Mouse (Mus musculus) gastrocnemius, adult 2 months (tissue): ENCODE measurements at regions not wholly inside any gene's neighbourhood (a gene's known extent, or its start where the extent isn't known, plus 50 kb on each side); places are given as distances from the start of the nearest gene placed in this dataset.

ENCODE experiments used
- DNase-seq: peaks from one replicate; pipeline ENCODE4 v3.0.0; 2022
- H3K27ac ChIP-seq: fragments of 200-600 bp; 2 replicates; pipeline ENCODE4 v1.8.1; 2022; ENCODE audit warnings: mild to moderate bottlenecking
- H3K4me3 ChIP-seq: fragments of 200-600 bp; 2 replicates; pipeline ENCODE4 v1.8.1; 2022; ENCODE audit warnings: mild to moderate bottlenecking, moderate library complexity
- CTCF ChIP-seq: fragments of 200-600 bp; IDR thresholded peaks from 2 replicates; pipeline ENCODE4 v1.8.1; 2022; ENCODE audit warnings: antibody characterized with exemption, mild to moderate bottlenecking, moderate library complexity
- intact Hi-C: fragments of 180-260 bp; cut with DNase I; formaldehyde crosslinking; loops from one replicate; pipeline ENCODE4 v1.15.1; 2025

DNA sequence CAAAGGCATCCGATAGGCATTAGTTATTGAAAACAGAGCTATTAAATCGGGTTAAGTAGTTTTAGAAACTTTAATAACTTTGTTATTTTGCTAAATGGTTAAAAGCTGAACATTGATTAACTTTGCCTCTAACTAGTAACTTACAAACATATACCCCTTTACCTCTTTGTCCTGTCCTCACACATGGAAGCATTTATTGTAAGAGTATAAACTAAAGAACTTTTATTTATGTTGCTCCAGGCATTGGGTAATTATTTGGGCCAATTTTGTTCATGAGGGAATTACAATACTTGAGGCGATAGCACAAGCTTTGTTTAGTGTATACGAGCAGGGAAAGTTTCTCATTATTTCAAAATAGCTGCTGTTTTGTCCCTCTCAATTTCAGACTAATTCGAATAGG, 328.4 kb upstream of the Gm9008 start:
- no peak for TF ChIP-seq CTCF
- no peak overlapping the region for H3K4me3 ChIP-seq
- no peak for DNase-seq
- no peak overlapping the region for H3K27ac ChIP-seq
- intact Hi-C loops, result no loop called here

DNA sequence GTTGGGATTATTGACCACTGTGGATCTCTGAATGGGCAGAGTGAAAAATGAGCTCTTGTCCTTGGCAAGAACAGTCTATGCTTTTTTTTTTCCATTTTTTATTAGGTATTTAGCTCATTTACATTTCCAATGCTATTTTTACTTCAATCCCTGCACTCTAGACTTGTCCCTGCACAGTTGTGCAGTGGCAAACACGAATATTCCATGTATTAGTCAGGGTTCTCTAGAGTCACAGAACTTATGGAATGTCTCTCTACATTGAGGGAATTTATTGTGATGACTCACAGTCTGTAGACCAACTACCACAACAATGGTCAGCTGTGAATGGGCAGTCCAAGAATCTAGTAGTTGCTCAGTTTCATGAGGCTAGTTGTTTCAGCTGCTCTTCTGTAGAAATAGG, 305.4 kb upstream of the Gm9008 start:
- no peak for DNase-seq
- Histone ChIP-seq H3K4me3 (no peak overlapping the region), H3K27ac (no peak overlapping the region)
- intact Hi-C loops, result no loop called here
- TF ChIP-seq CTCF, result no peak

DNA sequence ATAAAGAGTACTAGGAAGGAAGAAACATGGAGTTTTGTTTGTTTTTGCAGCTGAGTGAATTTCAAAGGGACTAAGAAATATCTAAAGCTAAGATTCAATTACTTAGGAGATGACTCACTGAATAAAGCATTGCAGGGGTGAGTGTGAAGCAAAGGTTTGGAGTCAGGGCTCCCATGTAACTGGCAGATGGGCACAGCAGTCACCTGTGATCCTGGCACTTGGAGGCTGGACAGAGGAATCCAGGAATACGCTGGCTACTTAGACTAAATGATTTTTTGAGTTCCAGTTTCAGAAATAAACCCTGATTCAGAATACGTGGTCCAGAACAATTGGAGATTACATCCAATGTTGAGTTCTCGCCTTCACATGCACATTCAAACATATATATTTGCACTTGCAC, 282.6 kb upstream of the Gm9008 start:
- DNase-seq, result no peak
- intact Hi-C loops, result no loop called here
- TF ChIP-seq CTCF, result no peak
- H3K4me3 ChIP-seq, result no peak overlapping the region
- no peak overlapping the region for H3K27ac ChIP-seq

DNA sequence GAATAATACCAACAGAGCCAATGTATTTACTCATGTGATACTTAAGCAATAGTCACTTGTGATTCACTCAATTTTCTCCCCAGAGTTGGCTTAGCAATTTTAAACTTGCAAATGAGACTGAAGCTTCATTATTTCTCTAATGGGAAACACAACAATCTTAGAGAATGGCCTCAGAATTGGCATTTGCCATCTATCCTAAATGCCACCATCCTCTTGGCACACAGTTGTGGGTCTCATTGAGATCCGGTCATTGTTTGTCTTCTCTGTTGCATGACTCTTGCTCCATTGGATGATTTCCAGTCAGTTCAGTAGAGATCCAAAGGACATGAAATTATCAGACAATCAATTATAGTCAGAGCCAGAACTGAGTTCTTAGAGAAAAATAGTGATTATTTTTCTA, 280.6 kb upstream of the Gm9008 start:
- no peak overlapping the region for H3K27ac ChIP-seq
- no peak for DNase-seq
- intact Hi-C loops, result no loop called here
- H3K4me3 ChIP-seq, result no peak overlapping the region
- TF ChIP-seq CTCF, result no peak

DNA sequence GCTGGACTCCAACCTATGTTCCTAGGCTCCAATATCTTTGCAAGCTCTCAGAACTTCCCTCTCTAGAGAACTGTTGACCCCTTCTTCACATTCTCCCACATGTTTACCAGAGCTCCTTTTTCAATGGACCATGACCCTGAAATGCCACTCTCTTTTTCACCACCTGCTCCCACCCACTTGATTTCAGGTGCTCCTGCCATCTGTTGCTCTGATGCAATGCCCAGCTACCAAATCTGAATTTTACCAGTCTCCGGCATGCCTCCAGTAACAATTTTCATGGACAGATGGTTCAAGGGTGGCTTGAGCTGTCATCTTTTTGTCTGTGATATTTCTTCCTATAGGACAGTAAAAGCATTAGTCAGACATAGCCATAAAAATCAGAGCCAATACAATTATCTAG, 279.5 kb upstream of the Gm9008 start:
- H3K4me3 ChIP-seq, result no peak overlapping the region
- intact Hi-C loops, result no loop called here
- H3K27ac ChIP-seq, result no peak overlapping the region
- no peak for DNase-seq
- TF ChIP-seq CTCF, result no peak

DNA sequence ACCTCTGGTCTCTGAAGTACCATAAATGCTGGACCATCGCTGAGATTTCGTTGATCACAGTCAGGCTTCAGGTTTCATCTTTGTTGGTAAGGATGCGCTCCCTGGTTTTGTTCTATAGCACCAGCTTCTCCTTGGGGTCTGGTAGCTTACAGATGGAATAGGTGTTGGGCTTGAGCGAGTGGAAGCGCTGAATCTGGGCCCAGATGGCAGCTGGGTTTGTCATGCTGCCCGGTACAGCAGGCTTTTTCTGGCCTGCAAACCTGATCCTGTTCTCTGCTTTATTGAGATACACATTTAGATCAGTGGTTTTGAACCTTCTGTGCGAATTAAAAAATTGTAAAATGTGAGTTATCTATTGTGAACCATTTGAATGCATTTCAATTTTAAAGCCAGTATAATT, 266.3 kb upstream of the Gm9008 start:
- DNase-seq, result no peak
- no peak for TF ChIP-seq CTCF
- no peak overlapping the region for H3K4me3 ChIP-seq
- intact Hi-C loops, result no loop called here
- H3K27ac ChIP-seq, result no peak overlapping the region

DNA sequence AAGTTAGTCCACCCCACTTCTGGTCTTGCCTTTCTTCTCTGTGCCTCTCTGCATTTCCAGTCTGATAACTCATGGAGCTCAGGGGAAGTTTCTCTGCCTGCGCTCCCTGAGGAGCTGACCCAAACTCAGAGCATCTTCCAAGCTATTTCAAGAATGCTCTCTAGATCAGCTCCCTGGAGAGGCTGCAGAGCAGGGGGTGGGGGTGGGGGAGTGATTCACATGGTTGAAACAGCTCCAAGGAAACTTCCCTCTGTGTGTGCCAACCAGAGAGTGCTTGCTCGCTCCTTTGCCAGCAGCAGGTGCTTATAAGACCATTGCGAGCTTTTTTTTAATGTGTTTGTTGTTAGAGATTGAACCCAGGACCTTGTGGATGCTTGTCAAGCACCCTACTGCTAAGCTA, 257.3 kb upstream of the Gm9008 start:
- Histone ChIP-seq H3K27ac (peak overlapping the region; percentile 17; the same call in 1 of the 2 replicates), H3K4me3 (no peak overlapping the region)
- TF ChIP-seq CTCF, result no peak
- intact Hi-C loops, result no loop called here
- DNase-seq, result peak; percentile 25
